Mouse (Mus musculus) v-Abl transformed pro-B cells (cell line): ENCODE results near the gene Ear2.
"Not testable (repeated sequence)": the region's sequence is repeated elsewhere in the genome, so short reads cannot be mapped to it uniquely, and the experiment has no call there.

Experiments
- in situ Hi-C, 2 experiments: fragments of 400-800 bp; cut with MboI; formaldehyde crosslinking; loops; one replicate each; pipeline ENCODE4 v1.15.1; 2025; ENCODE audit not compliant: unreplicated experiment in 2 of 2

The Ear2 gene

DNA sequence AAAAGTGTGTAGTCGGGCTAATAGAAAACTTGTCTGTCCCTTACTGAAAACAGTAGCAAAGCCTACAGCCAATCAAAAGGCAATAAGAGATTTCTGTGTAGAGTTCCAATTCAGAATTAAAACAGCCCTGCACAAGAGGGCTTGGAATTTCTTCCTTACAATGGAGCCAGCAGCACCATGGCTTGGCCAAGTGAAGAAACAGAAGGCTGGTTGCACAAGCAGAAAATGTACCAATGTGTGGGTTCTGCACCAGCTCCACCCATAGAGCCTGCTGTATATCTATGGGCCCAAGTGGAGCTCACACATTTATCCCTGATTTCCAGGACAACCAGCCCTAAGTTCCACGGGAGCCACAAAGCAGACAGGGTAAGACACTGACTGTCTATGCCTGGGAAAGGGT lies at the start of gene Ear2:
Gene Ear2 (plus strand): TSS at position 301 of the 400 bp plus-strand sequence.
- in situ Hi-C loops, result not testable (repeated sequence)

DNA sequence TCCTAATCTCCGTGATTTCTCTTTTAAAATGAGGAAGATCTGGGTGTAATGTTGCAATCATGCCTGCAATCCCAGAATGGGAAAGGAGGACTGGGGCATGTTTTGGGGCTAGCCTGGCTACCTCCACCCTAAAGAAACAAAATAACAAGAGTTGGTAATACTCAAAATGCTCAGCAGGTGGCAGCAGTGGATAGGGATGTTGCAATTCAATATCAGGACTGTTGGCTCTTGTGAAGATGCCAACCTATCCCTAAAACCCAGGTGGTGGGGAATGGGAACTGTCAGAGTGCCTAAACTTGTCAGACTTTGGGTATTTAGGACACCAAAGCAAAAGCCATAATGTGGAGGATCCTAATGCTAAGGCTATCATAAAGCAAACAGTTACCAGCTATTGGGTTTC lies 34.6 kb upstream of the Ear2 start:
- in situ Hi-C loops, result not testable (repeated sequence)

DNA sequence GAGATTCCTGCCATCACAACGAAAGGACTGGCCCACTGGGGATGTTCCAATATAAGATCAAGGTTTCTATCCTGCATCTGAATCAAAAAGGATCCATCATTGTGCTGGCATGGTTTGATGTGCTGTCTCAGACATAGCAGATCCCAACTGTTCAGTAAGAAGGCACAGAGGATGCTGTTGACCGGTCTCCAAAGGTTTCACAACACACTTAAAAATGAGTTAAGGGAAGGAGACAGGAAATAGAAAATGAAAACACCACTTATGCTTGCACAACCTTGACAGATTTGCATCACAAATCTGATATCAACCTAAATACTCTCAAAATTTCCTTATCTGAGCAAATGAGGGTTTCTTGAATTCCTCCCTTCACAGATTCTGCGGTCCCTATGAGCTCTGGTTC lies 31.9 kb upstream of the Ear2 start:
- in situ Hi-C loops, result not testable (repeated sequence)

DNA sequence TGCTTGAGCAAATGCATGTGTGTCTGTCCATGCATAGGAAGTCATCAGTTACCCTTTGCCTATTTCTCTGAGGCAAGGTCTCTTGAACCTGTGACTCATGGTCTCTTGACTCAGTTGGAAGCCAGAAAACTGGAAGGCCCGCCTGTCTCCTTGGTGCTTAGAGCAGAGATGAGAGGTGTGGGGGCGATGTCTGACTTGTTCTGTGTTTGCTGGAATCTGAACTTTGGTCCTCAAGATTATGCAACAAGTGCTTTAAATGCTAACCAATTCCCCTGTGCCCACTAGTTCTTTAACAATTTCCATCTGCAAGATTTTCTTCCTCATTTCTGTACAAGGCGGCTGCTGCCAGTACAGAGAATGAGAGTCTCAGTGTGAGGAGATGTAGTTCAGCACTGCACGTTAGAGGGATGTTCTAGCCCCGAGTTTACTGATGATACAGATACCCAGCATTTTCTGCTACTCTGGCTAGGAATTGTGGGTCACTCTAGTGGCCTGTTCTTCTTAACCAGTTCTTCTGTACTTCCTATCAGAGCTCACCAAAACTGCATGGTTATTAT lies 24.6 kb upstream of the Ear2 start:
- in situ Hi-C loops, result not testable (repeated sequence)

GRCm38 (mm10) chr14:44086588-44086987 lies 15.9 kb upstream of the Ear2 start:
- in situ Hi-C loops, result not testable (repeated sequence)

DNA sequence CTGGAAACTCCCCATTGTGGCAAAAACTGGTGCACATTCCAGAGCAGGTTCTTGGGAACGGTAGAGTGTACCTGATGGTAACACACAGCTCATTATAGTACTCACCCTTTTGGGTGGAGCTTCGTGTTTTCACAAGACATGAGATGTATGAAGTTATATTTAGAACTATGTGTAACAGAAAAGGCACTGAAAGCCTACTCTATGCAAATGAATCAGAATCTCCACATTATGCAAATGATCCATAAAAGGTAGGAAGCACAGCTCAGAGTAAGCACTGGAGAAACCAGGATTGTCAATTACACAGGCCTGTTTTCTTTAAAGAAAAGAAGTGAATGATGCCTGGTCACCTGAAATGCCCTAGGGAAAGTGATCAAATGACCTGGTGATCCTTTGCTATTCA lies 14.9 kb upstream of the Ear2 start:
- in situ Hi-C loops, result not testable (repeated sequence)

- in situ Hi-C loops, result not testable (repeated sequence)
Measured at GRCm38 (mm10) chr14:44091524-44091923, 10.9 kb upstream of the Ear2 start.

DNA sequence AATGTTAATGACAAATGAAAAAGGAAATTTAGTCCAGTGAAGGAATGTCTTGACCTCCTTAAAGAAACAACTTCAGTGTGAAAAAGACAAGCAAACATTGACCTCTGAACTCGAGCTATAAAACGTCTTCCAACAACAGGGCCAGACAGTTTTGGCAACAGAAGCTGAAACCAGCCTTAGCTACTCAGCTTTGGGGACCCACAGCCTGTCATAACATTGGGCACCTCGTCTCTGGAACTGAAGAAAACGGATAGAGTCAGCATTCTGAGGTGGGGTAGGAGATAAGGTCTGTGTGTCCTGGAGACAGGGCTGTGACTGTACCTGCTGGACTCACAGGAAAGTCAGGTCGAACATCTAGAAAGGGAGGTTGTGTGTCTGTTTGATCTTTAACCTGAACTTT lies 8.0 kb upstream of the Ear2 start:
- in situ Hi-C loops, result not testable (repeated sequence)

DNA sequence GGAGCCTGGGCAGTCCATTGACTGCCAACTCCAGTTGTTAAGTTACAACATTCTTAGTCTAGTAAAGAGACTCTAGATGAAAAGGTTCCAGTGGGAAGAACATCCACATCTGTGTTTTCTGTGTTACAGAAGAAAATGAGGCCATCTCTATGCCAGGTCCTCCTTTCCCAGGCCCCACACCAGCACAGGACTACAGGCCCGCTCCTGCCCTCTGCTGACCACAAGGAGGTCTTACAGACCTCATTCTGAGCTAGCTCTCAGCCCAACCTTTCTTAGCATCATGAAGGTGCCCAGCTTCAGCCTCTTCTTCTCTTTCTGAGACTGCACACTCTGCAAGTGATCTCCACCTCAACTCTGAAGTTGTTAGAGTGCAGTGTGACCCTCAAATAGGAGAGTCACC lies 2.4 kb upstream of the Ear2 start:
- in situ Hi-C loops, result not testable (repeated sequence)

- in situ Hi-C loops, result no loop called here
Measured at GRCm38 (mm10) chr14:44110981-44111380, 8.5 kb downstream of the Ear2 start.

DNA sequence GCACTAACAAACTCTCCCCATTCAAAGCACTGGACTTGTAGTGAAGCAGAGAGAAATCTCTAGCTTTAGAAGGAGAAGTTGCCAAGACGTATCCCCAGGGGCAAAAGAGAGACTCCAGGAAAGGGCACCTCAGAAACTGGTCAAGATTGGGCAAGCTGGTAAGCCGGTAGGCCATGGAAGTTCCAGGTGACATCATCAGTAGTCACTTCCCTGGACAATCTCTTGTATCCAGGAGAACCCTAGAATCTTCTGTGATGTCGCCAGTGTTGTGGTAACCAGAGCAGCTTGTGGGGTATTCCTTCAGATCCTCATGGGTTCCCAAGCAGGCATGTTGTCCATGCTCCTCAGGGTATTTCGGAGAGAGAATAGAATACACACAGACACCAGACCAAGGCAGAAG lies 21.1 kb downstream of the Ear2 start, which contains the start of gene Gm3327:
Gene Gm3327 (plus strand): TSS at position 301 of the 400 bp plus-strand sequence.
- in situ Hi-C loops, result not testable (repeated sequence)
